Mouse (Mus musculus): ENCODE measurements around the gene Gm10190. TPM values are rescaled to one million over a fixed set of nuclear protein-coding genes. Genes with fewer than 3 reads are reported as not detected.
"Not testable (repeated sequence)": the region's sequence is repeated elsewhere in the genome, so short reads cannot be mapped to it uniquely, and the experiment has no call there.

Gm10190 gene
- 1.6 and 4.7 TPM in 2 replicates for polyA plus RNA-seq (2016; fragmentation: Nextera tagmentation; extraction: Ambion mirVana)

DNA sequence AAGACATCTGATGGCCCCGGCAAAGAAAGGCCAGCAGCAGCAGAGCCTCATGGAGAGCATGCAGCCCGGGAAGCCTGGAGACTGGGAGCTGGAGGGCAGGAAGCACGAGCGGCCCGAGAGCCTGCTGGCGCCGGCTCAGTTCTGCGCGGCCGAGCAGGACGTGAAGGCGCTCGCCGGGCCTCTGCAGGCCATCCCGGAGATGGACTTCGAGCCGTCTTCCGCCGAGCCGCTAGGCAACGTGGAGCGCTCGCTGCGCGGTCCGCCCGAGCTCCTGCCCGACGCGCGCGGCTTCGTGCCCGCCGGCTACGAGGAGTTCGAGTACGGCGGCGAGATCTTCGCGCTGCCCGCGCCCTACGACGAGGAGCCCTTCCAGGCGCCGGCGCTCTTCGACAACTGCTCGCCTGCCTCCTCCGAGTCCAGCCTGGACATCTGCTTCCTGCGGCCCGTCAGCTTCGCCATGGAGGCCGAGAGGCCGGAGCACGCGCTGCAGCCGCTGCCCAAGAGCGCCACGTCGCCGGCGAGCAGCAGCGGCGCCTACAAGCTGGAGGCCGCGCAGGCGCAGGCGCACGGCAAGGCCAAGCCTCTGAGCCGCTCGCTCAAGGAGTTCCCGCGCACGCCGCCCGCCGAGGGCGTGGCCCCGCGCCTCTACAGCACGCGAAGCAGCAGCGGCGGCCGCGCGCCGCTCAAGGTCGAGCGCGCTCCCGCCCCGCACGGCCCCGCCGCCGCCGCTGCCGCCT is at the start of gene Gm10190:
Gm10190 (minus strand) TSS at position 553 of the 737 bp plus-strand sequence.
- 4% methylated on average over 101 of the region's 102 CpGs for WGBS
- Histone ChIP-seq H3K36me3 (no peaks in the 10 kb centered on the region), H3K4me2 (replicated peaks) (peak within 1 kb of the TSS; percentile 81), H3K27ac (peak within 1 kb of the TSS; percentile 67; the same call in 1 of the 2 replicates), H3K9me3 (no peaks in the 10 kb centered on the region), H3K4me1 (no peaks in the 10 kb centered on the region; the same call in 1 of the 2 replicates), H3K9ac (peak within 1 kb of the TSS; percentile 76), H3K4me3 (peak within 1 kb of the TSS; percentile 45), H3K27me3 (peaks cover 6% of the 10 kb centered on the region; the same call in 1 of the 2 replicates)
- ATAC-seq (ENCODE audit: insufficient number of reproducible peaks, insufficient read depth, low FRiP score, low TSS enrichment) = peak; percentile 97

DNA sequence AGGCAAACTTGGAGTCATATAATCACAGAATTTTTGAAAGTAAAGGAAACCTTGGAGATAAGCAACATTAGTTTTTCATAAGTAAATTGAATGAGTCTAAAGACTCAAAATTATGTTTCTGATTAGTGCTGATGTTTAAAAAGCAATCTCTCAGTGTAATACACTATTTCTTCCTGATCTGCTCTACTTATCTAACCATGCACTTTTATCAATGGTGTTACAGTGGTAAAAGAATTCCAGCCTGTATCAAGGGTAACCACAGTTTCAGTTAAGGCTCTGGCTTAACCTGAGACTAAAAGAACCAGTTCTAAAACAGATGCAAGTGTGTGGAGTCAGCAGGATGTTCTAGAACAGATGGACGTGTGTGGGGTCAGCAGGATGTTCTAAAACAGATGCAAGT is 47.7 kb upstream of the Gm10190 start:
- Histone ChIP-seq H3K4me3 (no peak overlapping the region), H3K36me3 (peaks cover 42% of the 10 kb centered on the region), H3K27me3 (no peaks in the 10 kb centered on the region), H3K9me3 (no peaks in the 10 kb centered on the region), H3K27ac (no peak overlapping the region), H3K4me1 (no peaks in the 10 kb centered on the region), H3K9ac (no peak overlapping the region), H3K4me2 (replicated peaks) (no peak overlapping the region)
- no peak for ATAC-seq (ENCODE audit: insufficient number of reproducible peaks, insufficient read depth, low FRiP score, low TSS enrichment)
- WGBS = 94% methylated on average over 1 of the region's 1 CpGs

DNA sequence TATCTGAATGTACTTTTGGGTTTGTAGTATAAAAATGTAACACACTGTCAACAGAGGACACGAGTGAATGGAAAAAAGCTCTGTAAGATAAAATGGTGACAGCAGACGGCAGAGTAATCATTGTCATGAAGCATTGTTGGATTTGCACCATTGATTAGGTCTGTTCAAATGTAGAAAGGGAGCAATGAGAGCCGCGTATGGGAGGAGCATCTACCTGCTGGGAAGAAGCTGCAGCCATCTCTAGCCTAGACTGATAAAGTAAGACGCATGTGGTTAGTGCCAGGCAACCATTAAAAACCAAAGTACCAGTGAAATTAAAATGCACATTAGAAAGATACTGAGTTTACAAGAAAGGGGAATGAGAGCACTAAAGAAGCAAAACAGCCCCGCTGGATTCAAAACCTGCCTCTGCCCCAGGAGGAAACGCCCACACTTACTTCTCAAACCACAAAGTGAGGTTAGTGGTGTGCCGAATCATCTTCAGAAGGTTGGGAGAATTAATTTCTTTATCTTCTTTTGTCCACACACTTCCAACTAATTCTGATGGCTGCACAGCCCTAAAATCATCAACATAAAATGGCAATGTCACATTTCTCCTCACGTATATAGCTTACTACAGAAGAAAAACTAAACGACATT is 45.4 kb upstream of the Gm10190 start:
- no peak overlapping the region for H3K9ac ChIP-seq
- no peaks in the 10 kb centered on the region for H3K4me1 ChIP-seq
- peaks cover 53% of the 10 kb centered on the region for H3K36me3 ChIP-seq
- WGBS = 89% methylated on average over 10 of the region's 10 CpGs
- no peak overlapping the region for H3K27ac ChIP-seq
- H3K9me3 ChIP-seq = no peaks in the 10 kb centered on the region
- no peak overlapping the region for H3K4me3 ChIP-seq
- H3K27me3 ChIP-seq = no peaks in the 10 kb centered on the region
- ATAC-seq (ENCODE audit: insufficient number of reproducible peaks, insufficient read depth, low FRiP score, low TSS enrichment) = no peak
- no peak overlapping the region for H3K4me2 ChIP-seq (replicated peaks)

DNA sequence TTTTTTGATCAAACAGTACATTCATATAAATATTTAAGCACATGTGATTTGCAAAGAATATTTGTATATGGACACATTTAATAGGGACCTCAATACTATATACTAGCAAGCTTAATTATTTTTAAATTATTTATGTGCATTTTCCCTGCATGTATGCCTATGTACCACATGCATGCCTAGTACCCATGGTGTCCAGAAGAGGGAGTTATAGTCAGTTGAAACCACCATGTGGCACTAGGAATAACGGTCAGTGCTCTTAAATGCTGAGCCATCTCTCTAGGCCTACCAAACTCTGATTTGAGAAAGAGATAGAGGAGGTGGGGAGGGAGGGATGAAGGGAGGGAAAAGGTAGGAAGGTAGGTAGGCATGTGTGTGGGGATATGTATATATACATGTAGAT is 37.8 kb upstream of the Gm10190 start:
- WGBS = 65% methylated on average over 1 of the region's 1 CpGs

DNA sequence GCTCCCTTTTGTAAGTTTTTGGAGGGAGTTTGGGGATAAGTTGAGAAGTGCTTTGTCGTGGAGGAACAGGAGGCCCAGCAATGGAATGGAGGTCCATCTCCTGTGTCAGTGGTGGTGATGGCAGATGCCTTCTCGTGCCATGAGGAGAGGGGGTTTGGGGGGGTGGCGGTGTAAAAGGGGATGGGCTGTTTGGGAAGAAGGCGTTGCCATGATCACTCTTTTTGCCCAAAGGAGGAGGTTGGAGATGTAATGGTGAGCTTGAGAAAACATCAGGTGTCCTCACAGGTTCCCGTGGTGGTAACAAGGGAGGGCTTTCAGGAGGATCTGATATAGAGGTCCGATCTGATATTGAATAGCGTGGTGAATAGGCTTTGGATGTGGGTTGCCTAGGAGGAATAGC is 24.9 kb upstream of the Gm10190 start:
- 96% methylated on average over 7 of the region's 7 CpGs for WGBS
- Histone ChIP-seq H3K4me2 (replicated peaks) (no peak overlapping the region), H3K4me1 (no peaks in the 10 kb centered on the region), H3K27ac (no peak overlapping the region), H3K27me3 (no peaks in the 10 kb centered on the region), H3K36me3 (peaks cover 25% of the 10 kb centered on the region), H3K9ac (no peak overlapping the region), H3K4me3 (no peak overlapping the region), H3K9me3 (no peaks in the 10 kb centered on the region)
- no peak for ATAC-seq (ENCODE audit: insufficient number of reproducible peaks, insufficient read depth, low FRiP score, low TSS enrichment)

More for the DNA sequence above, 37.8 kb upstream of the Gm10190 start:
- Histone ChIP-seq H3K9me3 (no peaks in the 10 kb centered on the region), H3K27ac (no peak overlapping the region), H3K36me3 (peaks cover 68% of the 10 kb centered on the region), H3K9ac (no peak overlapping the region), H3K4me2 (replicated peaks) (no peak overlapping the region), H3K4me1 (no peaks in the 10 kb centered on the region), H3K27me3 (no peaks in the 10 kb centered on the region), H3K4me3 (no peak overlapping the region)
- ATAC-seq (ENCODE audit: insufficient number of reproducible peaks, insufficient read depth, low FRiP score, low TSS enrichment) = no peak

DNA sequence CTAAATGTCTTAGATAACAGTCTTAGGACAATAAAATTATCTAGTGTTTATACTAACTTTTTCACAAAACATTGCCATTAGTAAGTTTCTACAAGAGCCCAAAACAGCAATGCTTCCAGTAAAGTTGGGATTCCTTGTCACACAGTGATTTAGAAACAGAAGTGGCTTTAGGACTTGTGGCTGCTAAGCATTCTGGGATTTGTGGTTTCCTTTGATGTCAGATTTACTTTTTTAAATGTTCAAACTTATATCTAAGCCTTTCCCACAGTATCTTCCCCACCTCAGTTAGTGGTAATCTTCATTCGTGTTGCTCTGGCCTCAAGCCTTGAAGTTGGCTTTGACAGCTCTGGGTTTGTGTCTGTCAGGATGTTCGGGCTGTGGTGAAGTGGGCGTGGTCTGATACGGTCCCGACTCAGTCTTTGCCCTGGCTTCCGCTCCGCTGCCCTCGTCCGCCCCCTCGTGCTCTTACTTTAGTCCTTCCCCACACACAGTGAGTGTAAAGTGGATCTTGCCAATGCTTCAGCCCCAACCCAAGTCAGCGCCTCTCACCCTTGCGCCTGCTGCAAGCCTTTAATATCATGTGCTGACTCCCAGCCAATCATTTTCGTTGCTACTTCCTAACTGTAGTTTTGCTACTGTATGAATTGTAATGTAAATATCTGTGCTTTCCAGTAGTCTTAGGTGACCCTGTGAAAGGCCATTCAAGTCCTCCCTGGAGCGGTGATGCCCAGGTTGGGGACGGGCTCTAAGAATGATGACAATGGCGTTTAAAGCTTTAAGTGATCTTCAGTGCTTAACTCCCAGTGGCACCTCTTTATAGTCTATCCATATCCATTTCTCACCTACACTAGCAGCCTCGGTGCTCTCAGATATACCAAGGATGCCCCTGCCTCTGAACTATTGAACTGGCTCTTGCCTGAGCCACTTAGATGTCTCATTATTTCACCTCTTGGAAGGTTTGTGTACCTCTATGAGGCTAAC is 18.4 kb upstream of the Gm10190 start:
- no peak overlapping the region for H3K27ac ChIP-seq
- no peaks in the 10 kb centered on the region for H3K27me3 ChIP-seq
- H3K9ac ChIP-seq = 0 out of 2 replicates have a peak overlapping the region, but pooled peaks have one; percentile 24
- no peaks in the 10 kb centered on the region for H3K4me1 ChIP-seq
- H3K9me3 ChIP-seq = no peaks in the 10 kb centered on the region
- H3K4me2 ChIP-seq (replicated peaks) = peak overlapping the region; percentile 56
- 16% methylated on average over 17 of the region's 17 CpGs for WGBS
- ATAC-seq (ENCODE audit: insufficient number of reproducible peaks, insufficient read depth, low FRiP score, low TSS enrichment) = peak; percentile 72
- peak overlapping the region; percentile 42 for H3K4me3 ChIP-seq
- H3K36me3 ChIP-seq = no peaks in the 10 kb centered on the region

DNA sequence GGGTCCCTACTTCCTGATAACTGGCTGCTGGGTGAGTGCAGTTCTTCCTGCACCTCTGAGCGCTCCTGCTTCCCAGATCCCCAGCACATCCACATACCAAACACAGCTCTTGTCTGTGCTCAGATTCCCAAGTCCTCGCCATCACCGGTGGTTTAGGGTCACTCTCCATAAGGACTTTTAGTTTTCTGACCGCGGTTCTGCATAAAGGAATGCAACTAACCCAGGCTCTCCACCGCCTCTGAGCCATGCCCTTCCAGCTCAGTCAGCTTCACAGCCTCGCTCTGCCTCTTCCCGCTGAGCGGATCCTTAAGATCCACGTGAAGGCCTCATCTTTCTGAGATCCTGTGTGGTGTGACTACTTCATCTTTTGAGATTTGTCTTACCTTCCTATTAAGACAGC is 16.7 kb upstream of the Gm10190 start:
- Histone ChIP-seq H3K4me1 (no peaks in the 10 kb centered on the region), H3K4me3 (no peak overlapping the region), H3K9me3 (no peaks in the 10 kb centered on the region), H3K27me3 (no peaks in the 10 kb centered on the region), H3K36me3 (no peaks in the 10 kb centered on the region), H3K4me2 (replicated peaks) (no peak overlapping the region), H3K27ac (no peak overlapping the region), H3K9ac (no peak overlapping the region)
- 63% methylated on average over 10 of the region's 10 CpGs for WGBS
- no peak for ATAC-seq (ENCODE audit: insufficient number of reproducible peaks, insufficient read depth, low FRiP score, low TSS enrichment)

DNA sequence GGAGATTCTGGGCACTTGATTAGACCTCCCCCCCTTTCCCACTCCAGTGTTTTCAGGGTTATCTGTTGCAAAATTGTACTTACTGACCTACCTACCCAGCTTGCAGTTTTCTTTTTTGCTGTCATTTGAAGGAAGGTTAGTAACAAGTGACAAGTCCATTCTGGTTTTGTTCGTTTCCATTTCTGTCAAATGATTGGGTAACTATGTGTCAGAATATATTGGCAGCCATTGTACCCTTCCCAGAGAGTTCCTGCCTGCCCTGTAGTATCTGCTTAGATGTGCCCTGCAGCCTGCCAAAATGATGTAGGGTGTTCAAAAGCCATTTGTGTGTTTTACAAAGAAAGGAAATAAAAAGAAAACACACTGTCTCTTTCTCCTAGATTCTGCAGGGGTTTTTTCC is 12.3 kb upstream of the Gm10190 start:
- no peak for ATAC-seq (ENCODE audit: insufficient number of reproducible peaks, insufficient read depth, low FRiP score, low TSS enrichment)
- WGBS = 71% methylated on average over 1 of the region's 1 CpGs
- Histone ChIP-seq H3K27ac (no peak overlapping the region), H3K9ac (no peak overlapping the region), H3K4me3 (no peak overlapping the region), H3K36me3 (no peaks in the 10 kb centered on the region), H3K27me3 (no peaks in the 10 kb centered on the region), H3K9me3 (no peaks in the 10 kb centered on the region), H3K4me2 (replicated peaks) (no peak overlapping the region), H3K4me1 (no peaks in the 10 kb centered on the region)

DNA sequence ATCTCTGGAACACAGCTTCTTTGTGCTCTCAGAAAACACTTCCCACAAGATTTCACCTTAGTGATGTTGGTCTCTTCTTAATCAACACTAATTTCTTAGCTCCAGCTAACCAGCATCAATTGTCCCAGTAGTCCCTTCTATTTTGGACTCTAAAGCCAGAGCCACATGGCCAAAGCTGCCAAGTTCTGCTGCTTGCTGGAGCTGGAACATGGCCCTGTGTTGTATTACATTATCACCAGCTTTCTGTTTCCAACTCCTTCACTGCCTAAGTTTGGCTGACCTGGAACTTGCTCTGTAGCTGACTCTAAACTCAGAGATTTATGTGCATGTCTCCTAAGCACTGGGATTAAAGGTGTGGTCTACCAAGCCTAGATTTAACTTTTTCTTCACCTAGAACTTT is 5.0 kb upstream of the Gm10190 start:
- not testable (repeated sequence) for ATAC-seq (ENCODE audit: insufficient number of reproducible peaks, insufficient read depth, low FRiP score, low TSS enrichment); H3K27me3 ChIP-seq; H3K9ac ChIP-seq; H3K4me2 ChIP-seq (replicated peaks); H3K4me3 ChIP-seq; H3K9me3 ChIP-seq; H3K4me1 ChIP-seq; H3K27ac ChIP-seq; H3K36me3 ChIP-seq

DNA sequence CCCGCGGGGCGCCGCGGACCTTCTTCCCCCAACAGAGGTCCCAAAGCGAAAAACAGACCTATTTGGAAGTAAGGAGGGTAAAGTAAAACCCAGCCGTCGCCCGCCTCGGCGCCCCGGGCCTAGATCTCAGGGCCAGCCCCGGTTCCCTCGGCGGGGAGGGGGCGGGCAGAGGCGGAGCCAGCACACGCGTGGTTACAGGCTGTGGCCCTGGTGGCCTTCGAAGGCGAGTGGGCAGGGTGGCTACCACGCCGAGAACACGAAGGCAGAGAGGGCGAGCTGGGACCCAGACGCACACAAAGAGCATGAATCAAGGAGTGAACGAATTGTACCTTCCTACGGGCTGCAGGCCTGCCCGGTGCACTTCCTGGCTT is 370 bp upstream of the Gm10190 start:
- H3K4me2 ChIP-seq (replicated peaks) = peak overlapping the region; percentile 81
- peak; percentile 70 for ATAC-seq (ENCODE audit: insufficient number of reproducible peaks, insufficient read depth, low FRiP score, low TSS enrichment)
- H3K4me3 ChIP-seq = peak overlapping the region; percentile 45
- peaks cover 6% of the 10 kb centered on the region; the same call in 1 of the 2 replicates for H3K27me3 ChIP-seq
- H3K36me3 ChIP-seq = no peaks in the 10 kb centered on the region
- WGBS = 21% methylated on average over 29 of the region's 29 CpGs
- peak overlapping the region; percentile 76 for H3K9ac ChIP-seq
- H3K9me3 ChIP-seq = no peaks in the 10 kb centered on the region
- no peak overlapping the region for H3K27ac ChIP-seq
- H3K4me1 ChIP-seq = no peaks in the 10 kb centered on the region; the same call in 1 of the 2 replicates

DNA sequence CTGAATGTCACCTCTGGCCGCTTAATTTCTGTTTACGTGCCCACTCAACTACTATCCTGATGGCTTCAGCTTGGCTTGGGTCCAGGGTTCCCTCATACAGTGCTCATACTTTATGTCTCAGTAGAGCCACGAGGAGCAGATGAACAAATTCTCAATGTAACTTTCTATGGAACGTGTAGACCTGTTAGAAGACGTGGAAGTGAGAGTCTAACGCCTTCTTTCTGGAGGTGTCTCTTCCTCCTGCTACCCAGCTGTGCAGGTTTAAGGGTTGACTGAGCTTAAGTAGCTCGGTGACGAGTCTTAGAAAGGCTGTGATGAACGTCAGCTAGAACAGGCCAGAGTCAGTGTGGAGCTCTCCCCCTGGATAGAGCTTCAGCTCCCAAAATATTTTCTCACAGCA is 4.7 kb downstream of the Gm10190 start:
- WGBS = 84% methylated on average over 9 of the region's 9 CpGs
- H3K36me3 ChIP-seq = no peaks in the 10 kb centered on the region
- no peaks in the 10 kb centered on the region; the same call in 1 of the 2 replicates for H3K4me1 ChIP-seq
- H3K27me3 ChIP-seq = no peaks in the 10 kb centered on the region; the same call in 1 of the 2 replicates
- H3K9ac ChIP-seq = no peak overlapping the region
- H3K9me3 ChIP-seq = no peaks in the 10 kb centered on the region
- H3K4me2 ChIP-seq (replicated peaks) = no peak overlapping the region
- H3K4me3 ChIP-seq = no peak overlapping the region
- no peak overlapping the region for H3K27ac ChIP-seq
- no peak for ATAC-seq (ENCODE audit: insufficient number of reproducible peaks, insufficient read depth, low FRiP score, low TSS enrichment)

All from embryonic facial prominence, embryonic 12.5 days (tissue).